Mouse (Mus musculus) megakaryocyte, embryonic 14.5 days (primary cell): Measurements from ENCODE around the gene Mrpl21.

Experiments
- FLI1 ChIP-seq: IDR thresholded peaks from 2 replicates; pipeline ENCODE4 v1.6.1; 2012; ENCODE audit warnings: low read length, inconsistent platforms, mixed read lengths
- GATA1 ChIP-seq: IDR thresholded peaks from 3 replicates; pipeline ENCODE4 v1.6.1; 2012; ENCODE audit warnings: mixed read lengths, low read length, inconsistent platforms, borderline replicate concordance

DNA sequence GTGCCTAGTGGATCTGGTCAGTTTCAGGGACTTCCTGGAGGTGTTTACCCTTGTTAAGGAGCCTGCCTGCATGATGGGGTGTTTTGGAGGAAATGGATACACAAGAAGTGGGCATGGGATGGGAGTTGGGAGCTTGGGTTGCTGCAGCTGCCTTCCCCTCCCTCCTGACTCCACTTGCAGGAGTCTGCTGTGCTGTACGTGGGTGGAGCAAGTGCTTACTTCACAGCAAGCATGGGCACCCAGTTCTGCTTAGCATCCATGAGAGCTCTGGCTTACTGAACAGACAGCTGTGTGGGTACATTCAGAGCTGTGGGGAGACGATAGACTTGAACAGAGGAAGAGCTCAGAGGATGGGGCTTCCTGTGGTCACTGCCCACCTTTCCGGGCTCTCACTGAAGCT is 58.3 kb downstream of the Mrpl21 start:
- TF ChIP-seq GATA1 (no peak), FLI1 (no peak)
